Mouse (Mus musculus) cortical plate, adult 2 months (tissue): ENCODE results near the gene Dlg2.

Experiments used
- CTCF ChIP-seq: fragments of 200-500 bp; IDR thresholded peaks from 2 replicates; pipeline ENCODE4 v1.5.1; 2011; ENCODE audit warnings: mild to moderate bottlenecking, control low read depth, low read length; ENCODE audit not compliant: insufficient read depth; ENCODE audit errors: extremely low read depth
- POLR2A ChIP-seq: fragments of 200-500 bp; IDR thresholded peaks from 2 replicates; pipeline ENCODE4 v1.6.1; 2011; ENCODE audit warnings: mild to moderate bottlenecking, low read length, control low read depth; ENCODE audit not compliant: insufficient read depth; ENCODE audit errors: extremely low read depth

GRCm38 (mm10) chr7:90703951-90704350 is 227.5 kb downstream of the Dlg2 start:
- TF ChIP-seq CTCF (no peak), POLR2A (no peak)
